Mouse (Mus musculus) MEL (cell line): ENCODE results near the gene Dchs2.

Source experiments
- CTCF ChIP-seq, 3 experiments: IDR thresholded peaks in 2 of 3; conservative IDR thresholded peaks in 1 of 3; 2 replicates each; pipeline ENCODE4 v1.5.1; 2011 to 2012; ENCODE audit warnings: low read length in 3 of 3, low read depth in 2 of 3, mild to moderate bottlenecking in 2 of 3, improper control_type of control experiment in 1 of 3, inconsistent platforms in 1 of 3, mixed read lengths in 1 of 3, moderate library complexity in 1 of 3; ENCODE audit not compliant: control insufficient read depth in 1 of 3, insufficient read depth in 1 of 3, poor library complexity in 1 of 3, severe bottlenecking in 1 of 3
- MAFK ChIP-seq: IDR thresholded peaks from 2 replicates; pipeline ENCODE4 v1.6.1; 2011; ENCODE audit warnings: low read depth, mild to moderate bottlenecking, low read length, improper control_type of control experiment, borderline replicate concordance

GRCm38 (mm10) chr3:83290482-83290881, 162.7 kb downstream of the Dchs2 start:
- TF ChIP-seq CTCF (IDR thresholded peaks at IDR 0.05 in 2 of 3, conservative IDR thresholded peaks at IDR 0.05 in 1 of 3; ENCODE audit: control insufficient read depth in 1 of 3, insufficient read depth in 1 of 3, low read depth in 2 of 3, low read length in 3 of 3, poor library complexity in 1 of 3, severe bottlenecking in 1 of 3) (no peak), MAFK (no peak)
